Mouse (Mus musculus): ENCODE measurements at regions not wholly inside any gene's neighbourhood (a gene's known extent, or its start where the extent isn't known, plus 50 kb on each side); places are given as distances from the start of the nearest gene placed in this dataset.

- Histone ChIP-seq H3K27ac (ENCODE audit: low read length) (no peak overlapping the region), H3K4me3 (ENCODE audit: low read depth, low read length) (no peak overlapping the region), H3K9ac (replicated peaks; ENCODE audit: low read depth, low read length) (no peak overlapping the region), H3K27me3 (ENCODE audit: control insufficient read depth, insufficient read depth, low read length) (no peaks in the 10 kb centered on the region), H3K4me2 (replicated peaks; ENCODE audit: low read depth, low read length) (no peak overlapping the region), H3K4me1 (ENCODE audit: control insufficient read depth, insufficient read depth, low read length) (peaks cover 13% of the 10 kb centered on the region; the same call in 1 of the 2 replicates), H3K9me3 (ENCODE audit: control insufficient read depth, low read depth, low read length) (no peaks in the 10 kb centered on the region), H3K36me3 (ENCODE audit: control insufficient read depth, insufficient read depth, low read length) (no peaks in the 10 kb centered on the region)
- ATAC-seq (ENCODE audit: insufficient number of reproducible peaks, insufficient read depth, low FRiP score, low read depth): no peak
- WGBS: 43% methylated on average over 14 of the region's 14 CpGs
Measured at GRCm38 (mm10) chr15:62136932-62137594, 1214.3 kb upstream of the A1bg start.

- Histone ChIP-seq H3K4me2 (replicated peaks; ENCODE audit: low read depth, low read length) (no peak overlapping the region), H3K9ac (replicated peaks; ENCODE audit: low read depth, low read length) (no peak overlapping the region), H3K9me3 (ENCODE audit: control insufficient read depth, low read depth, low read length) (no peaks in the 10 kb centered on the region), H3K27me3 (ENCODE audit: control insufficient read depth, insufficient read depth, low read length) (no peaks in the 10 kb centered on the region), H3K36me3 (ENCODE audit: control insufficient read depth, insufficient read depth, low read length) (no peaks in the 10 kb centered on the region), H3K4me1 (ENCODE audit: control insufficient read depth, insufficient read depth, low read length) (peaks cover 16% of the 10 kb centered on the region; the same call in 1 of the 2 replicates), H3K27ac (ENCODE audit: low read length) (no peak overlapping the region), H3K4me3 (ENCODE audit: low read depth, low read length) (no peak overlapping the region)
- WGBS: 87% methylated on average over 8 of the region's 8 CpGs
- ATAC-seq (ENCODE audit: insufficient number of reproducible peaks, insufficient read depth, low FRiP score, low read depth): no peak
Measured at GRCm38 (mm10) chr15:62134835-62135234, 1212.0 kb upstream of the A1bg start.

- H3K4me1 ChIP-seq (ENCODE audit: control insufficient read depth, insufficient read depth, low read length): peaks cover 19% of the 10 kb centered on the region; the same call in 1 of the 2 replicates
- no peaks in the 10 kb centered on the region for H3K9me3 ChIP-seq (ENCODE audit: control insufficient read depth, low read depth, low read length)
- H3K36me3 ChIP-seq (ENCODE audit: control insufficient read depth, insufficient read depth, low read length): no peaks in the 10 kb centered on the region
- H3K4me3 ChIP-seq (ENCODE audit: low read depth, low read length): no peak overlapping the region
- no peak overlapping the region for H3K4me2 ChIP-seq (replicated peaks; ENCODE audit: low read depth, low read length)
- no peak overlapping the region for H3K9ac ChIP-seq (replicated peaks; ENCODE audit: low read depth, low read length)
- no peak for ATAC-seq (ENCODE audit: insufficient number of reproducible peaks, insufficient read depth, low FRiP score, low read depth)
- H3K27ac ChIP-seq (ENCODE audit: low read length): no peak overlapping the region
- 74% methylated on average over 4 of the region's 4 CpGs for WGBS
- no peaks in the 10 kb centered on the region for H3K27me3 ChIP-seq (ENCODE audit: control insufficient read depth, insufficient read depth, low read length)
Measured at GRCm38 (mm10) chr15:62134308-62134707, 1211.5 kb upstream of the A1bg start.

- ATAC-seq (ENCODE audit: insufficient number of reproducible peaks, insufficient read depth, low FRiP score, low read depth): peak; percentile 25; the same call in 1 of the 2 replicates
- Histone ChIP-seq H3K27ac (ENCODE audit: low read length) (no peak overlapping the region; the same call in 1 of the 2 replicates), H3K4me2 (replicated peaks; ENCODE audit: low read depth, low read length) (no peak overlapping the region), H3K9me3 (ENCODE audit: control insufficient read depth, low read depth, low read length) (no peaks in the 10 kb centered on the region), H3K9ac (replicated peaks; ENCODE audit: low read depth, low read length) (no peak overlapping the region), H3K4me3 (ENCODE audit: low read depth, low read length) (no peak overlapping the region), H3K36me3 (ENCODE audit: control insufficient read depth, insufficient read depth, low read length) (no peaks in the 10 kb centered on the region), H3K27me3 (ENCODE audit: control insufficient read depth, insufficient read depth, low read length) (no peaks in the 10 kb centered on the region), H3K4me1 (ENCODE audit: control insufficient read depth, insufficient read depth, low read length) (peaks cover 29% of the 10 kb centered on the region; the same call in 1 of the 2 replicates)
- WGBS: 26% methylated on average over 2 of the region's 2 CpGs
Measured at GRCm38 (mm10) chr15:62132895-62133294, 1210.1 kb upstream of the A1bg start.

- Histone ChIP-seq H3K4me3 (ENCODE audit: low read depth, low read length) (no peak overlapping the region), H3K27me3 (ENCODE audit: control insufficient read depth, insufficient read depth, low read length) (no peaks in the 10 kb centered on the region), H3K27ac (ENCODE audit: low read length) (no peak overlapping the region), H3K36me3 (ENCODE audit: control insufficient read depth, insufficient read depth, low read length) (no peaks in the 10 kb centered on the region), H3K4me1 (ENCODE audit: control insufficient read depth, insufficient read depth, low read length) (peaks cover 32% of the 10 kb centered on the region; the same call in 1 of the 2 replicates), H3K9ac (replicated peaks; ENCODE audit: low read depth, low read length) (no peak overlapping the region), H3K4me2 (replicated peaks; ENCODE audit: low read depth, low read length) (no peak overlapping the region), H3K9me3 (ENCODE audit: control insufficient read depth, low read depth, low read length) (no peaks in the 10 kb centered on the region)
- ATAC-seq (ENCODE audit: insufficient number of reproducible peaks, insufficient read depth, low FRiP score, low read depth): no peak
- WGBS: 65% methylated on average over 3 of the region's 3 CpGs
Measured at GRCm38 (mm10) chr15:62131686-62132085, 1208.9 kb upstream of the A1bg start.

GRCm38 (mm10) chr15:62130530-62130929 lies 1207.7 kb upstream of the A1bg start:
- no peaks in the 10 kb centered on the region for H3K9me3 ChIP-seq (ENCODE audit: control insufficient read depth, low read depth, low read length)
- H3K9ac ChIP-seq (replicated peaks; ENCODE audit: low read depth, low read length): no peak overlapping the region
- peaks cover 32% of the 10 kb centered on the region; the same call in 1 of the 2 replicates for H3K4me1 ChIP-seq (ENCODE audit: control insufficient read depth, insufficient read depth, low read length)
- WGBS: 67% methylated on average over 4 of the region's 4 CpGs
- no peak for ATAC-seq (ENCODE audit: insufficient number of reproducible peaks, insufficient read depth, low FRiP score, low read depth)
- H3K4me3 ChIP-seq (ENCODE audit: low read depth, low read length): no peak overlapping the region
- H3K36me3 ChIP-seq (ENCODE audit: control insufficient read depth, insufficient read depth, low read length): no peaks in the 10 kb centered on the region
- no peaks in the 10 kb centered on the region for H3K27me3 ChIP-seq (ENCODE audit: control insufficient read depth, insufficient read depth, low read length)
- H3K4me2 ChIP-seq (replicated peaks; ENCODE audit: low read depth, low read length): no peak overlapping the region
- H3K27ac ChIP-seq (ENCODE audit: low read length): no peak overlapping the region

GRCm38 (mm10) chr15:62128546-62129212 lies 1205.9 kb upstream of the A1bg start:
- no peaks in the 10 kb centered on the region for H3K27me3 ChIP-seq (ENCODE audit: control insufficient read depth, insufficient read depth, low read length)
- no peak overlapping the region for H3K9ac ChIP-seq (replicated peaks; ENCODE audit: low read depth, low read length)
- 15% methylated on average over 11 of the region's 11 CpGs for WGBS
- H3K9me3 ChIP-seq (ENCODE audit: control insufficient read depth, low read depth, low read length): no peaks in the 10 kb centered on the region
- no peak for ATAC-seq (ENCODE audit: insufficient number of reproducible peaks, insufficient read depth, low FRiP score, low read depth)
- H3K36me3 ChIP-seq (ENCODE audit: control insufficient read depth, insufficient read depth, low read length): no peaks in the 10 kb centered on the region
- H3K27ac ChIP-seq (ENCODE audit: low read length): no peak overlapping the region
- H3K4me2 ChIP-seq (replicated peaks; ENCODE audit: low read depth, low read length): no peak overlapping the region
- H3K4me3 ChIP-seq (ENCODE audit: low read depth, low read length): no peak overlapping the region
- peaks cover 32% of the 10 kb centered on the region; the same call in 1 of the 2 replicates for H3K4me1 ChIP-seq (ENCODE audit: control insufficient read depth, insufficient read depth, low read length)

GRCm38 (mm10) chr15:62127602-62128158 lies 1204.9 kb upstream of the A1bg start:
- Histone ChIP-seq H3K4me1 (ENCODE audit: control insufficient read depth, insufficient read depth, low read length) (peaks cover 25% of the 10 kb centered on the region; the same call in 1 of the 2 replicates), H3K27me3 (ENCODE audit: control insufficient read depth, insufficient read depth, low read length) (no peaks in the 10 kb centered on the region), H3K9ac (replicated peaks; ENCODE audit: low read depth, low read length) (no peak overlapping the region), H3K27ac (ENCODE audit: low read length) (no peak overlapping the region), H3K4me2 (replicated peaks; ENCODE audit: low read depth, low read length) (no peak overlapping the region), H3K36me3 (ENCODE audit: control insufficient read depth, insufficient read depth, low read length) (no peaks in the 10 kb centered on the region), H3K9me3 (ENCODE audit: control insufficient read depth, low read depth, low read length) (no peaks in the 10 kb centered on the region), H3K4me3 (ENCODE audit: low read depth, low read length) (no peak overlapping the region)
- no peak for ATAC-seq (ENCODE audit: insufficient number of reproducible peaks, insufficient read depth, low FRiP score, low read depth)
- WGBS: 34% methylated on average over 11 of the region's 11 CpGs
